Mouse (Mus musculus) bone marrow macrophage, adult 2 months (primary cell): ENCODE results near the gene Rapgef5. TPM values are rescaled to one million over a fixed set of nuclear protein-coding genes. Genes with fewer than 3 reads are reported as not detected.

Source experiments
- H3K27ac ChIP-seq: 2 replicates; pipeline ENCODE4 v1.5.1; 2012; ENCODE audit warnings: low read depth, low read length; ENCODE audit not compliant: insufficient read depth
- H3K4me1 ChIP-seq: 2 replicates; pipeline ENCODE4 v1.6.1; 2012; ENCODE audit warnings: low read length; ENCODE audit not compliant: control insufficient read depth, insufficient read depth
- H3K4me3 ChIP-seq: 2 replicates; pipeline ENCODE4 v1.5.1; 2012; ENCODE audit warnings: mild to moderate bottlenecking, low read length, moderate library complexity; ENCODE audit not compliant: insufficient read depth
- CTCF ChIP-seq: IDR thresholded peaks from 2 replicates; pipeline ENCODE4 v1.5.1; 2012; ENCODE audit warnings: low read depth, mild to moderate bottlenecking, low read length, moderate library complexity
- POLR2A ChIP-seq: IDR thresholded peaks from 2 replicates; pipeline ENCODE4 v1.6.1; 2012; ENCODE audit warnings: mild to moderate bottlenecking, low read depth, low read length, borderline replicate concordance
- polyA plus RNA-seq: library from polyadenylated mRNA; stranded (reverse); fragments of >200 nt; gene quantifications from 2 replicates; pipeline ENCODE4 v1.2.4, GENCODE M21; 2012; ENCODE audit not compliant: missing spikeins, insufficient read depth, insufficient read length

The Rapgef5 gene
- polyA plus RNA-seq, 1 experiment, result 28.7 TPM

DNA sequence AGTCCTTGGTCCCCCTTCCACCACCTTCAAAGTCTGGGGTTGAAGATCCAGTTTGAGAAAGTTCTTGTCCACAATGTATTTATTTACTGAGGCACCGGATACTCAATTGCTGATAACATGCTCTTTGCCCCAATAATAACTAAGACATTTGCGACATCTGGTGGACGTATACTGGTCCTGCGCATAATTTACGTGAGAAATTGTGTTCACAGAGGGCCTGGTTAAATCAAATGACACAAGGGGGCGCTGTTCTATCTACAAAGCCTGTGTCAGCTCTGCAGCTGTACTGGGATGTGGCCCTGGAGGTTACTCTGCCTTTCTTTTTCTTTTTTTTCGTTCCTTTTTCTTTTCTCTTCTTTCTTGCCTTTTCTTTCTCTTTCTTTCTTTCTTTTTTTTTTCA lies 248.6 kb downstream of the Rapgef5 start:
- TF ChIP-seq CTCF, result peak; percentile 87
- no peak for TF ChIP-seq POLR2A
- no peak overlapping the region for H3K27ac ChIP-seq

DNA sequence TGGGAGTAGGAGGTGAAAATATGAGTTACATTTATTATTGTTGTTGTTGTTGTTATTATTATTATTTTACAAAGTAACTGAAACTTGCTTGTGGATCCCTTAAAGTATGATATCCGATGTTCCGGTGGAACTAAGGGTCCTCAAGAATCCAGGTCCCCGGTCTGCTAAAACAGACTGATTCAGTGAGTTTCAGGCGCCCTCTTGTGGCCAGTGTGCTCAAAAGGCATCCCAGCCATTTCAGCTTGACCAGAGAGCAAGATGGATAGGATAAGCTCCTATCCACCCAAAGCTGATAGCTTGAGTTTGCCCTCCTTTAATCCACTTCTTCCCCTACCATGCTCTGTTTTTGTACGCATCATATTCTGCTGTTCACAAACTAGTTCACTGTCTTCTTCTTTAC lies 252.8 kb downstream of the Rapgef5 start:
- Histone ChIP-seq H3K4me1 (no peaks in the 10 kb centered on the region), H3K4me3 (no peak overlapping the region), H3K27ac (no peak overlapping the region)
- peak; percentile 80 for TF ChIP-seq CTCF
- TF ChIP-seq POLR2A, result no peak

More for the DNA sequence above, 248.6 kb downstream of the Rapgef5 start:
- peaks cover 6% of the 10 kb centered on the region for H3K4me1 ChIP-seq
- H3K4me3 ChIP-seq, result no peak overlapping the region

DNA sequence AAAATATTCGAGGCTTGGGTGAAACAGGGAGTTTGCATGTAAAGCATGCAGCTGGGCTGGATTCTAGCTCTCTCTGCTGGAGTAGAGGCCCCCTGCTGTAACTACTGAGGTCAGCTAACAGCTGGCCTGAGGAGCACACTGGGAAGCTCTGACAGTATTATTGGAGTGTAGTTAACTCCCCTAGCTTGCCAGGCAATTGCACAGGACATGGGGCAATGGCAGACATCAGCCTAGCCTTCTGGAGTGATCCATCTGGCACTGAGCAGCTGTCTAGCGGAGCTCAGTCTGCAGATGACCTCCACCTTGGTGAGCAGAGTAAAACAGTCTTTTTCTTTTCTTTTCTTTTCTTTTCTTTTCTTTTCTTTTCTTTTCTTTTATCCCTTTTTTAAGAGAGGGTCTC lies 253.9 kb downstream of the Rapgef5 start:
- Histone ChIP-seq H3K4me3 (no peak overlapping the region), H3K4me1 (no peaks in the 10 kb centered on the region), H3K27ac (no peak overlapping the region)
- no peak for TF ChIP-seq CTCF

DNA sequence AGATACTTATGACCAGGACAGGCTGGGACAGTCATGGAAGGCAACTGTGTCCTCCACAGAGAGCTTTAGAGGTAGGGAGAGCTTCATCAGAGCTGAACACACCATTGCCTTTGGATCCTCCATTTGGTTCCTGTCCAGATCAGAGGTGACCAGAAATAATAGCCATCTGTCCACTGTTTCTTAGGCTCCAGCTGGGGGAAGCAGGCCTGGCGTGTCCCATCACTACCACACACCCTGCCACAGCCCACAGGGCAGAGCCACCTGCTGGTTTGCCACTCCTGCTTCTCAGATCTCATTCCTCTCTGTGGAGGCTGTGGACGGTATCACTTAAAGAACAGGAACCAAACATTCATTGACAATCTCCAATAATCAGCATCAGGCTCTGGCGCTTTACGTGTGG lies 254.9 kb downstream of the Rapgef5 start:
- TF ChIP-seq CTCF (no peak), POLR2A (no peak)
- H3K27ac ChIP-seq, result no peak overlapping the region
- H3K4me1 ChIP-seq, result no peaks in the 10 kb centered on the region
- H3K4me3 ChIP-seq, result no peak overlapping the region

DNA sequence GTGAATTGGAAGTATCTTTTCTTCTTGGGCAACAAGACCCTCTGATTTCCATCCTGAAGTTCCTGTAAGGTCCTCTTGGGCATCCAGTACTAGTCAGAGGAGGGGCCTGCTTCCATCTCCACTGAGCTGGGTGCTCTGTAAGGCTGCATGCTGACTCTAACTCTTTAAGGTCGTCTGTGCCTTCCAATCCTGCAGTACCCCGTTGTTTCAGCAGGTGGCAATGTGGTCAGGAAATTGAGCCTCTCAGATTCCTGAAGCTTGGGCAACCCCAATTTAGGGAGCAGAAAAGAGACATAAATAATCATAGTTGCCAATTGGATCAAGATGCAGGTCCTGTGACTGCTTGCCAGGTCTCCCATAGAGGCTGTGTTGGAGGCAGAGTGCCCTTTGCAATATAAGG lies 256.4 kb downstream of the Rapgef5 start:
- no peak for TF ChIP-seq POLR2A
- peak; percentile 42 for TF ChIP-seq CTCF
- Histone ChIP-seq H3K4me3 (no peak overlapping the region), H3K4me1 (no peaks in the 10 kb centered on the region), H3K27ac (no peak overlapping the region)

DNA sequence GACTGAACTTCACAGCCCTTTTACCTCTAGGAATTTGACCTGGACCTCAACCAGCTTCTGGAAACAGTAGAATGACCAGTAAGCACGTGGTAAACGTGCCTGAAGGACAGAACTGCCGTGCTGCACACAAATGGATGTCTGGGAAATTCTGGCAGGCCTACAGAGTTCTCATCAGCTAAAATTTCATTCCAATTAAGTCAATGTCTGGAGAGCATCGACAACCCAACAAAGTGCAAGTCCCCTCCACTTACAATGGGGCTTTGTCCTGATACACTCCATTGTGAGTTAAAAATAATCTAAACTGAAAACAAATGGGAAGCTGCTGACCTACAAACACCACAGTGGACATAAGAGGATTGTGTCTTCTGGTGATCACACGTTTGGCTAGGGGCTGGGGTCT lies 260.6 kb downstream of the Rapgef5 start:
- TF ChIP-seq CTCF (no peak), POLR2A (no peak)
- Histone ChIP-seq H3K4me1 (no peaks in the 10 kb centered on the region), H3K4me3 (no peak overlapping the region), H3K27ac (no peak overlapping the region)

DNA sequence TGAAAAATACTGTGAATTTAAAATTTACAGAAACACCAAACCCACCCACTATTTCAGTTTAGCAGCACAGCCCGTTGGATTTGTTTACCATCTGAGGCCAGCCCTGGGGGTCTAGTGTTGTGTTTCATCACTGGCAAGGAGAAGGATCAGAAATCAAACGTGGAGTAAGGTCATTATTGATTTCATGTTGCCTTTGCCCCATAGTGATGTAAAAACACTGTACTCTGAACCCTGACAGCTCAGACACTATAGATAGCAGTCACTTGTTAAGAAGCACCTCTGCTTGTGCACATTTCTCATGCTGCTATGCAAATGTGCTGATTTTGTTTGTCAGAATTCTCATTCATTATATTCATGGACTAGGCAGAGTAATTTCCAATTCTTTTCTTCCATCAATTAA lies 265.1 kb downstream of the Rapgef5 start:
- no peak overlapping the region for H3K4me3 ChIP-seq
- no peak overlapping the region for H3K27ac ChIP-seq
- TF ChIP-seq CTCF (no peak), POLR2A (no peak)
- no peaks in the 10 kb centered on the region for H3K4me1 ChIP-seq

DNA sequence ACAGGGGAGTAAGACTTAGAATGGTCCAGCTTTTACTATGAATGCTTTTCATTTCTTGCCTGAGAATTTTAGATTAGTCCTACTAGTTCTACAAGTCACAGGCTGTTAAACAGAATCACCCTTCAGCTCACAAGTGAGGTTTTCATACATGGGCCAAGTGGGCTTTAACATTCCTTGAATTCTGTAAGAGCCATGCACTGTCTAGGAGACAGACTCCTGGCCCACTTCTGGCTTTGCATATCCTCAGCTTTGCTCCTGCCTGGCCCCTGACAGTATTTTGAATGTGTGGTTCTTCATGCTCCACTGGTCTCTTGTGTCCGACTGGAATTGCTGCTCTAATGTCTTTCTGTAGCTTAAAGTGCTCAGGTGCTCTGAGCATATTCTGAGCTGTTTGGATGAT lies 267.1 kb downstream of the Rapgef5 start:
- H3K27ac ChIP-seq, result no peak overlapping the region
- H3K4me3 ChIP-seq, result no peak overlapping the region
- TF ChIP-seq CTCF, result no peak
- no peak for TF ChIP-seq POLR2A
- H3K4me1 ChIP-seq, result no peaks in the 10 kb centered on the region

DNA sequence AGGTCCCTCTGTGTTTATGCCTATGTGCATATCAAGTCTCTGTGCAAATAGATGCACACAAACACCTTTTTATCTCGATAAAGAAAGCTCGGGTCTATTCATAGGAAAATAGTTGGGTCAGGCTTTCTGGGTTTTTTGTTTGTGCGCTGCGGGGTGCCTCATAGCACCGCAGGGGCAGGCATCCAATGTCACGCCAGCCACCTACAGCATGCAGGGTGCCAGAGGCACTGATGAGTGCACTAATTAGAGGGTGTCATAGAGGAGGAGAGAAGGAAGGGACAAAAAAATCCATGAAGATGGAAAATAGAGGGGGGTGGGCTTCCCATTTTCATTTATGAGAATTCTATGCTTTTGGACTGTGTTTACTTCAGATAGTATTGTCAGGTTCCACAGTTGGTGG lies 270.3 kb downstream of the Rapgef5 start:
- no peak overlapping the region for H3K4me3 ChIP-seq
- TF ChIP-seq CTCF (no peak), POLR2A (no peak)
- no peak overlapping the region for H3K27ac ChIP-seq
- no peaks in the 10 kb centered on the region for H3K4me1 ChIP-seq

DNA sequence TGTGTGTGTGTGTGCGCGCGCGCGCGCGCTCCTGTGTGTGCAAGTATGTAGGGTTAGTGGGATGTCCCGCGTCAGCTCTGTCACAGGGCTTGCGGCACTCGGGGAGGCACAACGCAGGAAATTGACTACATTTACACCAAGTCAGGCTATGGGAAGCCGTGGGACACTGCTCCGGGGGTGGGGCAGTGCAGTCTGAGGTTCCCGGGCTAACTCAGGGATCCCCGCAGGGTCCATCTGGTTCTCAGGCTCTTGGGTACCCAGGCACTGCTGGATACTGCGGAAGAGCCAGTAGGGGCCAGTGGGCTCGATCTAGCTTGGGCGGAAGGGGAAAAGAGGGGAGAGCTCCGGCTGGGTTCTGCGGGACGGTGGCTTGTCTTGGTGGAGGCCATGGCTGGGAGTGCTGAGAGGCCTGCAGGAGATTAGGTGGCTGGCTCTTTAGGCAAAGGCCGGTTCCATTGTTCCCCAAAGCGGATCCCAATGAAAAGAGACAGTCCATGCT lies 272.3 kb downstream of the Rapgef5 start:
- TF ChIP-seq CTCF, result no peak
- Histone ChIP-seq H3K27ac (no peak overlapping the region), H3K4me1 (no peaks in the 10 kb centered on the region; the same call in 1 of the 2 replicates), H3K4me3 (no peak overlapping the region)

DNA sequence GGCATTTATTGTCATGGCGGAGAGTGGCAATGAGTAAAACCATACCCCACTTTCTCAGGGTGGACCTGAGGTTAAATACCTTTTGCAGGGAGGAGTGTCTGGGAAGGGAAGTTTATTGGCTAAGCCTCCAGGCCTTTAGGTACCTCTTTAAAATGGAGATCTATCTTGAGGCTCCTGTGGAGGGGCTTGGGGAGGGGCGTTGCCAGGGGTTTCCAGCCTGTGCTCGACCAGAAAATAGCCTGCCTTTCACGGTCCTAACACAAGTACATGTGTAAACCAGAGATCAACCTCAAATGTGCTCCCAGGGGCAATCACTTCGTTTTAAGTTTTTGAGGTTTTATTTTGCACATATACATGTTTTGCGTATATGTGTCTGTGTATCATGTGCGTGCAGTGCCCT lies 272.7 kb downstream of the Rapgef5 start:
- no peak for TF ChIP-seq POLR2A
- no peak for TF ChIP-seq CTCF
- no peaks in the 10 kb centered on the region; the same call in 1 of the 2 replicates for H3K4me1 ChIP-seq
- H3K27ac ChIP-seq, result no peak overlapping the region
- H3K4me3 ChIP-seq, result no peak overlapping the region
